Mouse (Mus musculus) MN1 (cell line): ENCODE measurements around the gene Acsm4.

Experiments used
- DNase-seq: peaks from one replicate; pipeline ENCODE4 v3.0.0-alpha.2; 2016; ENCODE audit warnings: low spot score

Acsm4 gene

GRCm38 (mm10) chr7:119762166-119762697, 72.4 kb downstream of the Acsm4 start:
- DNase-seq = no peak
